Mouse (Mus musculus): ENCODE results near the gene Bicc1.

GRCm38 (mm10) chr10:70971156-70971555 lies 188.3 kb downstream of the Bicc1 start:
- no peak for TF ChIP-seq CTCF (IDR thresholded peaks at IDR 0.05; ENCODE audit: low read depth, low read length)
- no peak for TF ChIP-seq POLR2A (IDR thresholded peaks at IDR 0.05; ENCODE audit: extremely low read depth, insufficient read depth, low read length)
